Mouse (Mus musculus) kidney, postnatal 0 days (tissue): ENCODE measurements around the gene Rcan2. TPM values are rescaled to one million over a fixed set of nuclear protein-coding genes. Genes with fewer than 3 reads are reported as not detected.

Experiments
- ATAC-seq: fragments of 200-750 bp; cut with Nextera tagmentation; replicated peaks from 2 replicates; pipeline ENCODE4 v1.8.0; 2017; ENCODE audit warnings: low read depth, moderate number of reproducible peaks, moderate TSS enrichment, moderate library complexity; ENCODE audit not compliant: low FRiP score
- DNase-seq: peaks from one replicate; pipeline ENCODE4 v3.0.0-alpha.2; 2016; ENCODE audit warnings: low spot score
- H3K27ac ChIP-seq: fragments of 300-500 bp; sonication (generic); 2 replicates; pipeline ENCODE4 v1.5.1; 2014; ENCODE audit warnings: mild to moderate bottlenecking
- H3K27me3 ChIP-seq: fragments of 300-500 bp; sonication (generic); 2 replicates; pipeline ENCODE4 v1.6.1; 2014; ENCODE audit warnings: low read length, mixed read lengths; ENCODE audit not compliant: insufficient read depth
- H3K36me3 ChIP-seq: fragments of 300-500 bp; sonication (generic); 2 replicates; pipeline ENCODE4 v1.6.1; 2014; ENCODE audit warnings: low read length, mixed read lengths; ENCODE audit not compliant: insufficient read depth
- H3K4me1 ChIP-seq: fragments of 300-500 bp; sonication (generic); replicated peaks from 2 replicates; pipeline ENCODE4 v1.6.1; 2014; ENCODE audit warnings: antibody characterized with exemption, low read length, mixed read lengths; ENCODE audit not compliant: insufficient read depth
- H3K4me2 ChIP-seq: fragments of 300-500 bp; sonication (generic); 2 replicates; pipeline ENCODE4 v1.6.1; 2014; ENCODE audit warnings: mild to moderate bottlenecking, low read length, moderate library complexity, mixed read lengths
- H3K4me3 ChIP-seq: fragments of 300-500 bp; sonication (generic); replicated peaks from 2 replicates; pipeline ENCODE4 v1.5.1; 2014; ENCODE audit warnings: low read depth, low read length
- H3K9ac ChIP-seq: fragments of 300-500 bp; sonication (generic); 2 replicates; pipeline ENCODE4 v1.6.1; 2014; ENCODE audit warnings: low read depth, low read length
- H3K9me3 ChIP-seq: fragments of 300-500 bp; sonication (generic); replicated peaks from 2 replicates; pipeline ENCODE4 v1.6.1; 2016; ENCODE audit warnings: low read length, inconsistent platforms, mixed read lengths
- CTCF ChIP-seq: IDR thresholded peaks from 2 replicates; pipeline ENCODE4 v1.5.1; 2016; ENCODE audit warnings: antibody characterized with exemption, low read depth, mild to moderate bottlenecking, moderate library complexity
- WGBS: fragments of 180-500 bp; shearing (Covaris S2); extraction: QIAGEN DNeasy Blood & Tissue Kit; methylation state at CpG from one replicate; pipeline ENCODE4 v1.1.7; 2014; 5-methylcytosine and 5-hydroxymethylcytosine counted together
- polyA plus RNA-seq: library from polyadenylated mRNA; unstranded; fragments of >200 nt; fragmentation: Nextera tagmentation; extraction: Ambion mirVana; gene quantifications from 2 replicates; pipeline ENCODE4 v1.2.1, GENCODE M21; 2015

The Rcan2 gene
- polyA plus RNA-seq, 1 experiment from 2014 or later, result 6.9 TPM

DNA sequence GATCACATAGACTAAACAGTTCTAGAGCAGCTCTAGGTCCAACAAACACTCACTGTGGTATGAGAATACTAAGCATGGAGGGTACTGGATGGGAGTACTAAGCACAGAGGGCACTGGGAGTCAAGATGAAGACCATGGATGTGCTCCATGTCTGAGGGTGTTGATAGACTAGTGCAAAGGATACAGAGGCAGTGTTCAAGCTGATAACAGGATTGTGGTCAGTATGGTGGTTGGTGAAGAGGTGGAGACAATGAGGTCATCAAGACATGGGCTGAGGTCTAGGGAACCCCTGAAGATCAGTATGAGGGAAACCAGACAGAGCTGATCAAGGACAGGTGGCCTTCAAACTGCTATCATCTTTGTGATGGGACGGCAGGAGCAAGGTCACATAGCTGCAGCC, 99.0 kb downstream of the Rcan2 start:
- Histone ChIP-seq H3K4me3 (no peak overlapping the region), H3K36me3 (no peaks in the 10 kb centered on the region), H3K9me3 (no peaks in the 10 kb centered on the region), H3K27ac (no peak overlapping the region), H3K27me3 (no peaks in the 10 kb centered on the region), H3K9ac (no peak overlapping the region), H3K4me2 (no peak overlapping the region), H3K4me1 (no peaks in the 10 kb centered on the region)
- DNase-seq (no peak), ATAC-seq (no peak)
- no peak for TF ChIP-seq CTCF
- 100% methylated on average over 1 of the region's 1 CpGs for WGBS

DNA sequence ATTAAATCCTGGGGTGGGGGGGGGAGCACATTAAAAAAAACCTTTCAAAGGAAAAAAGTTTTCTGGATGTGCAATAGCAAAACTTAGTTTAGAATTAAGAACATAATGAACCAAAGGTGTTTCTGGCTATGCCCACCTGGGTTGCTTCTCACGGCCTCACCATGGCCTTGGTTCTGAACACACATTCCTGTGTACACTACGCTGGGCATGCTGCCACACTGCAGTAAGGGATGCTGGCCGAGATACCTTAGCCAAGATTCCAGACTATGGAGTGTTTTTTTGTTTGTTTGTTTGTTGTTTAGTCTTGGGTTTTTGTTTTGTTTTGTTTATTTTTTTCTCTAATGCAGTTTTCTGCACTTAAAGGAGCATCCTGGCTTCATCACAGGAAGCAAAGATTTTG, 100.3 kb downstream of the Rcan2 start:
- WGBS, result 91% methylated on average over 3 of the region's 3 CpGs
- H3K27ac ChIP-seq, result no peak overlapping the region
- H3K9me3 ChIP-seq, result no peaks in the 10 kb centered on the region
- H3K27me3 ChIP-seq, result no peaks in the 10 kb centered on the region
- ATAC-seq, result no peak
- no peak overlapping the region for H3K4me3 ChIP-seq
- H3K4me1 ChIP-seq, result no peaks in the 10 kb centered on the region
- H3K36me3 ChIP-seq, result no peaks in the 10 kb centered on the region
- H3K9ac ChIP-seq, result no peak overlapping the region
- no peak overlapping the region for H3K4me2 ChIP-seq
- no peak for DNase-seq
- TF ChIP-seq CTCF, result no peak

DNA sequence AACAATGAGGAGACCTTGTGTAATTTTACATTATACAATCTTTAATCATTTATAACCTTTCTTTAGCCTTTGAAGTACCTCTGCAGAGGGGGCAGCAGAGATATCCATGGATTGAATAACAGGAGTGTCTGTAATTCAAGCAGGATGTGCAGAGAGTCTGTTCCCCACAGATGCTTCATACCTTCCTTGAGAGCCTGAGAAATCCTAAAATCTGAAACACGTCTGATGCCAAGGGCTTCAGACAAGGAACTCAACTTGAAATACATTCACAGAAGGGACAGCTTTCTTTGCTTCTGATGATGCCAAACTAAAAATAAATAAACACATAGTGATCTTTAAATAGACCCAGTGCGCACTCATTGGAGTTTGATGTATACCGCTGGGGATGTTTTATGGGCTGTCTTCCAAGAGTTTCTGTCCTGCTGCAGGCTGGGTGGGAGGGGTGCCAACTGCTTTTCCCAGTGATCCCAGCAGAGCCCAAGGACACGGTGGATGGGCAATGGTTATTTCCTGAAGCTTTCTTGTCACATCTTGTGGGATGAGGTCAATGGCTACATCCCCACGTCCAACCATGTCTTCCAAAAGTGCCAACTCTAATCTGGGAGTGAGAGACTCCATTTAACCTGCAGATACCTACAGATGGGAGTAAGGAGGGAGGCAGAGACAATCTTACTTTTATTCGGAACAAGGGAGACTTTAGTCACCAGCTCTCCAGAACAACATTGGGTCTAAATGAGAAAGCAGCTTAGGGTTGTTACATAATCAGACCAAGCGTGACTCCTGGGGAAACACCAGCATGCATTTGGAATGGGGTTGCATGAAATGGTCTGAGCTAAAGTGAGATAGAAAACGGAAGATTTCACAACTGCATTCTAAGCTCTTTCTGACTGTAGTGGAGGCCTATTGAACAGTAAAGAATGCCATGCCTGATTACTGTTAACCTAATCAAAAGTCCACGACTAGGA, 102.9 kb downstream of the Rcan2 start:
- no peak overlapping the region for H3K9ac ChIP-seq
- H3K9me3 ChIP-seq, result no peaks in the 10 kb centered on the region
- H3K4me1 ChIP-seq, result no peaks in the 10 kb centered on the region
- ATAC-seq, result no peak
- TF ChIP-seq CTCF, result no peak
- no peak overlapping the region for H3K4me3 ChIP-seq
- no peaks in the 10 kb centered on the region for H3K27me3 ChIP-seq
- 35% methylated on average over 9 of the region's 9 CpGs for WGBS
- H3K36me3 ChIP-seq, result no peaks in the 10 kb centered on the region
- DNase-seq, result peak; percentile 32
- H3K27ac ChIP-seq, result no peak overlapping the region
- no peak overlapping the region for H3K4me2 ChIP-seq

DNA sequence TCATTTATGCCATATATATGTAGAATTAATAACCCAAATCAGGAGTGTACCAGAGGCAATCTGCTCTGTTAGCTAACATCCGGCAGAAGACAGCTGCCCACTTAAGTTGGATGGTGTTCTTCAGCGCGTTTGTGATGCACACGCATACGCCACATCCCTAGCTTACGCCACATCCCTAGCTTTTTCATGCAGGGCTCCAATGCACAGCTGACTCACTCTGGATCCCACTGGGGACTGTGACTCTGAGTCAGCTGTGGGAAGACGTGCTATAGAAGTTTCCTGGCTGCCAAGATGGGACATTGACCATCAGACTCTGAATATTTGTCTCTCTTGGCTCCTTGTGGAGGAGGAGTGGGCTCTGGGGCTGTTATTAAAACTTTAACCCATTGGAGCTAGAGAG, 103.7 kb downstream of the Rcan2 start:
- no peak for TF ChIP-seq CTCF
- 89% methylated on average over 7 of the region's 7 CpGs for WGBS

DNA sequence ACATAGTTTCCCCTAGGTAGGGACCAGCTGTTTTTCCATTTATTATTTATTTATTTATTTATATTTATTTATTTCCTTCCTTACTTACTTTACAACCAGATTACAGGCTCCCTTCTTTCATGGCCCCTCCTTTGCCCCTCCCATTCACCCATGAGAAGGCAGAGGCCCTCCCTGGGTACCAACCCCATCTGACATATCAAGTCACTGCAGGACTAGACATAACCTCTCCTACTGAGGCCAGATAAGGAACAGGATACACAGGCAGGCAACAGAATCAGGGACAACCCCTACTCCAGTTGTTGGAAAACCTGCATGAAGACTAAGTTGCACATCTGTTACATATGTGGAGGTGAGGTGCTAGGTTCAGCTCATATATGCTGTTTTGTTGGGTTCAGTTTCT, 105.6 kb downstream of the Rcan2 start:
- Histone ChIP-seq H3K36me3 (no peaks in the 10 kb centered on the region), H3K4me2 (no peak overlapping the region), H3K9me3 (no peaks in the 10 kb centered on the region), H3K27me3 (no peaks in the 10 kb centered on the region), H3K4me1 (no peaks in the 10 kb centered on the region), H3K4me3 (no peak overlapping the region), H3K27ac (no peak overlapping the region), H3K9ac (no peak overlapping the region)
- no peak for TF ChIP-seq CTCF
- DNase-seq (no peak), ATAC-seq (no peak)

More for the DNA sequence above, 103.7 kb downstream of the Rcan2 start:
- Histone ChIP-seq H3K9me3 (no peaks in the 10 kb centered on the region), H3K4me2 (no peak overlapping the region), H3K27me3 (no peaks in the 10 kb centered on the region), H3K4me1 (no peaks in the 10 kb centered on the region), H3K27ac (no peak overlapping the region), H3K4me3 (no peak overlapping the region), H3K9ac (no peak overlapping the region), H3K36me3 (no peaks in the 10 kb centered on the region)
- no peak for DNase-seq
- ATAC-seq, result no peak

DNA sequence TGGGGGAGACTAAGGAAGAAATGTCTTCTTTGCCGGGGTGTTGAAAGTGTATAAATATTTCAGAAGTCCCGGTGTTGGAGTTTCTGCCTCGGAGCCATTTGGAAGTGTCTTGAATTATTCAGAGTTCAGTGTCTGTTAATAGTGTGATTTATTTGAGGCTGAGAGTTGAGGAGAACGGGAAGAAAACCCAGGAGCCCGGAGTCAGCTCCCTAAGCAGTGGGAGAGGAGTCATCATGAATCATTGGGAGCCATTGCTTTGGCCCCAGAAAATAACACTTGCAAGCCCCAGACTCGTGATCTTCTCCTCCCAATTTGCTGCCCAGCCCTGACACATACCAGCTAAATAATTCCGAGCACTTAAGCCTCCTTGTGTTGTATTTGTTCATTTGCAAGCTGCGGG, 115.0 kb downstream of the Rcan2 start:
- DNase-seq (no peak), ATAC-seq (no peak)
- Histone ChIP-seq H3K9ac (no peak overlapping the region), H3K9me3 (no peaks in the 10 kb centered on the region), H3K4me1 (no peaks in the 10 kb centered on the region), H3K27ac (no peak overlapping the region), H3K4me2 (no peak overlapping the region), H3K27me3 (no peaks in the 10 kb centered on the region), H3K36me3 (no peaks in the 10 kb centered on the region), H3K4me3 (no peak overlapping the region)
- 35% methylated on average over 8 of the region's 8 CpGs for WGBS
- no peak for TF ChIP-seq CTCF
